2 mouse cellular contexts compared by ENCODE assay signal in the genomic region with DNA sequence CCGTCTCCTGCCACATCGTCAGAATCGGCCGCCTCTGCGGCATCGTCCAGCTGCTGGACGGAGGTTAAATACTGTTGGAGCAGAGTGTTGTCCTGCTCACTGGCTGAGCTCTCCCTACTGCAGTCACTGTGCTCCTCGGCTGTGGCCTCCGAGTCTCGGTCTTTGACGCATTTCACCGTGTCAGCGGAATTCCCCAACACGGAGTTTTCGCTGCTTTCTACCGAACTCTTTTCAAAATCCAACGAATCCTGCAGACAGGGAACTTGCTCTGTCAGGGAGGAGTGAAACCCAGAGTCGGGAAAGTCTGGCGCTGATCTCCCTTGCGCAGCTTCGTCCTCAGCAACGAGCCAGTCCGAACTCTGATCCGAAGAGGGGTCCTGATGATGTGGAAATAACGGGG.
A peak's percentile ranks its signal among the peaks of the same experiment; 100 is the strongest.
TF ChIP-seq lines count a peak whose summit lies in the region.

No protein-coding gene starts in this region.

TF ChIP-seq in CH12.LX, 34 proteins besides CTCF, POLR2A, EP300 and RAD21:
- TF ChIP-seq MEF2A (IDR thresholded peaks at IDR 0.05; ENCODE audit: borderline replicate concordance, low read depth, low read length): peak; percentile 39; the same call in 1 of the 2 replicates
- 0 out of 2 replicates have a peak, but pooled peaks have one; percentile 6 for TF ChIP-seq TBP (conservative IDR thresholded peaks at IDR 0.05; ENCODE audit: low read depth, low read length)
- TF ChIP-seq ZC3H11A (IDR thresholded peaks at IDR 0.05; ENCODE audit: low read depth, low read length): no peak
- TF ChIP-seq POLR2AphosphoS2 (IDR thresholded peaks at IDR 0.05; ENCODE audit: low read depth, low read length): no peak
- no peak for TF ChIP-seq JUND (conservative IDR thresholded peaks at IDR 0.05; ENCODE audit: low read depth, low read length)
- TF ChIP-seq MAX (IDR thresholded peaks at IDR 0.05; ENCODE audit: low read length): peak; percentile 53; the same call in 1 of the 2 replicates
- TF ChIP-seq KAT2A (IDR thresholded peaks at IDR 0.05; ENCODE audit: insufficient replicate concordance, low read length): no peak
- TF ChIP-seq PAX5 (IDR thresholded peaks at IDR 0.05; ENCODE audit: low read length): no peak
- TF ChIP-seq ETS1 (conservative IDR thresholded peaks at IDR 0.05; ENCODE audit: low read depth, low read length): 0 out of 2 replicates have a peak, but pooled peaks have one; percentile 32
- 0 out of 2 replicates have a peak, but pooled peaks have one; percentile 12 for TF ChIP-seq BHLHE40 (IDR thresholded peaks at IDR 0.05; ENCODE audit: low read depth, low read length)
- TF ChIP-seq CHD2 (IDR thresholded peaks at IDR 0.05; ENCODE audit: low read length): no peak
- no peak for TF ChIP-seq GABPA (IDR thresholded peaks at IDR 0.05; ENCODE audit: insufficient replicate concordance, low read depth, low read length)
- TF ChIP-seq MAFK (IDR thresholded peaks at IDR 0.05; ENCODE audit: insufficient replicate concordance, low read length): peak; percentile 90
- 0 out of 2 replicates have a peak, but pooled peaks have one; percentile 10 for TF ChIP-seq ELF1 (IDR thresholded peaks at IDR 0.05; ENCODE audit: low read depth, low read length)
- no peak for TF ChIP-seq ZMIZ1 (IDR thresholded peaks at IDR 0.05; ENCODE audit: low read depth, low read length)
- TF ChIP-seq CHD1 (IDR thresholded peaks at IDR 0.05; ENCODE audit: low read depth, low read length): 0 out of 2 replicates have a peak, but pooled peaks have one; percentile 55
- no peak for TF ChIP-seq USF1 (IDR thresholded peaks at IDR 0.05; ENCODE audit: low read depth, low read length)
- no peak for TF ChIP-seq SMC3 (IDR thresholded peaks at IDR 0.05; ENCODE audit: low read depth, low read length)
- no peak for TF ChIP-seq JUN (IDR thresholded peaks at IDR 0.05; ENCODE audit: insufficient read depth, low read depth, low read length)
- TF ChIP-seq ZNF384 (IDR thresholded peaks at IDR 0.05; ENCODE audit: low read depth, low read length): no peak
- TF ChIP-seq IRF4 (IDR thresholded peaks at IDR 0.05; ENCODE audit: low read depth, low read length): peak; percentile 36
- TF ChIP-seq MXI1 (IDR thresholded peaks at IDR 0.05; ENCODE audit: low read depth, low read length): no peak
- 0 out of 2 replicates have a peak, but pooled peaks have one; percentile 43 for TF ChIP-seq MAZ (IDR thresholded peaks at IDR 0.05; ENCODE audit: low read depth, low read length)
- no peak for TF ChIP-seq ZKSCAN1 (IDR thresholded peaks at IDR 0.05; ENCODE audit: borderline replicate concordance, low read depth, low read length)
- peak; percentile 67 for TF ChIP-seq SIN3A (IDR thresholded peaks at IDR 0.05; ENCODE audit: low read length)

TF ChIP-seq in ES-E14, 5 proteins besides CTCF, POLR2A, EP300 and RAD21:
- no peak for TF ChIP-seq CHD2 (IDR thresholded peaks at IDR 0.05; ENCODE audit: low read depth, low read length)
- no peak for TF ChIP-seq MAFK (IDR thresholded peaks at IDR 0.05; ENCODE audit: insufficient read depth, low read depth, low read length)
- TF ChIP-seq ZC3H11A (IDR thresholded peaks at IDR 0.05; ENCODE audit: borderline replicate concordance, low read depth, low read length): no peak
- TF ChIP-seq ZNF384 (IDR thresholded peaks at IDR 0.05; ENCODE audit: low read depth, low read length): no peak
- no peak for TF ChIP-seq HCFC1 (IDR thresholded peaks at IDR 0.05; ENCODE audit: borderline replicate concordance, insufficient read depth, low read length)
